Mouse (Mus musculus): ENCODE results near the gene Dnal4. TPM values are rescaled to one million over a fixed set of nuclear protein-coding genes. Genes with fewer than 3 reads are reported as not detected.

Gene Dnal4
- polyA plus RNA-seq, 1 experiment from 2014 or later: 89.5 TPM

GRCm38 (mm10) chr15:79767327-79767961, 10.2 kb downstream of the Dnal4 start:
- H3K27me3 ChIP-seq (replicated peaks; ENCODE audit: control insufficient read depth, insufficient read depth, low read length): no peaks in the 10 kb centered on the region
- peaks cover 6% of the 10 kb centered on the region; the same call in 1 of the 2 replicates for H3K36me3 ChIP-seq (ENCODE audit: control insufficient read depth, insufficient read depth)
- no peaks in the 10 kb centered on the region for H3K9me3 ChIP-seq (ENCODE audit: control insufficient read depth, low read length)
- peaks cover 61% of the 10 kb centered on the region for H3K4me1 ChIP-seq (replicated peaks; ENCODE audit: control insufficient read depth, insufficient read depth, low read length)
- H3K4me3 ChIP-seq (replicated peaks; ENCODE audit: low read length): no peak overlapping the region
- no peak for ATAC-seq
- peak overlapping the region; percentile 74 for H3K27ac ChIP-seq (ENCODE audit: low read length)
- no peak overlapping the region for H3K9ac ChIP-seq (replicated peaks; ENCODE audit: low read depth, low read length)
- H3K4me2 ChIP-seq (ENCODE audit: low read length): no peak overlapping the region
- 83% methylated on average over 16 of the region's 16 CpGs for WGBS

- Histone ChIP-seq H3K9ac (replicated peaks; ENCODE audit: low read depth, low read length) (no peak overlapping the region), H3K27ac (ENCODE audit: low read length) (peak overlapping the region; percentile 74), H3K4me3 (replicated peaks; ENCODE audit: low read length) (no peak overlapping the region), H3K36me3 (ENCODE audit: control insufficient read depth, insufficient read depth) (peaks cover 9% of the 10 kb centered on the region; the same call in 1 of the 2 replicates), H3K4me1 (replicated peaks; ENCODE audit: control insufficient read depth, insufficient read depth, low read length) (peaks cover 61% of the 10 kb centered on the region), H3K4me2 (ENCODE audit: low read length) (no peak overlapping the region), H3K9me3 (ENCODE audit: control insufficient read depth, low read length) (no peaks in the 10 kb centered on the region), H3K27me3 (replicated peaks; ENCODE audit: control insufficient read depth, insufficient read depth, low read length) (no peaks in the 10 kb centered on the region)
- WGBS: 56% methylated on average over 10 of the region's 10 CpGs
- ATAC-seq: peak; percentile 32; the same call in 1 of the 2 replicates
Observed at GRCm38 (mm10) chr15:79766586-79767071, 11.0 kb downstream of the Dnal4 start.

GRCm38 (mm10) chr15:79766168-79766567, 11.5 kb downstream of the Dnal4 start:
- 66% methylated on average over 9 of the region's 10 CpGs for WGBS
- Histone ChIP-seq H3K27me3 (replicated peaks; ENCODE audit: control insufficient read depth, insufficient read depth, low read length) (no peaks in the 10 kb centered on the region), H3K36me3 (ENCODE audit: control insufficient read depth, insufficient read depth) (peaks cover 9% of the 10 kb centered on the region; the same call in 1 of the 2 replicates), H3K4me1 (replicated peaks; ENCODE audit: control insufficient read depth, insufficient read depth, low read length) (peaks cover 58% of the 10 kb centered on the region), H3K27ac (ENCODE audit: low read length) (peak overlapping the region; percentile 74), H3K4me3 (replicated peaks; ENCODE audit: low read length) (no peak overlapping the region), H3K9me3 (ENCODE audit: control insufficient read depth, low read length) (no peaks in the 10 kb centered on the region), H3K4me2 (ENCODE audit: low read length) (no peak overlapping the region), H3K9ac (replicated peaks; ENCODE audit: low read depth, low read length) (no peak overlapping the region)
- peak; percentile 21; the same call in 1 of the 2 replicates for ATAC-seq

- H3K36me3 ChIP-seq (ENCODE audit: control insufficient read depth, insufficient read depth): peaks cover 9% of the 10 kb centered on the region; the same call in 1 of the 2 replicates
- no peak overlapping the region for H3K9ac ChIP-seq (replicated peaks; ENCODE audit: low read depth, low read length)
- H3K4me3 ChIP-seq (replicated peaks; ENCODE audit: low read length): no peak overlapping the region
- H3K4me2 ChIP-seq (ENCODE audit: low read length): no peak overlapping the region
- 65% methylated on average over 2 of the region's 2 CpGs for WGBS
- peak overlapping the region; percentile 28; the same call in 1 of the 2 replicates for H3K27ac ChIP-seq (ENCODE audit: low read length)
- no peaks in the 10 kb centered on the region for H3K27me3 ChIP-seq (replicated peaks; ENCODE audit: control insufficient read depth, insufficient read depth, low read length)
- H3K4me1 ChIP-seq (replicated peaks; ENCODE audit: control insufficient read depth, insufficient read depth, low read length): peaks cover 50% of the 10 kb centered on the region
- no peak for ATAC-seq
- no peaks in the 10 kb centered on the region for H3K9me3 ChIP-seq (ENCODE audit: control insufficient read depth, low read length)
Observed at GRCm38 (mm10) chr15:79765361-79765760, 12.3 kb downstream of the Dnal4 start.

- no peaks in the 10 kb centered on the region for H3K27me3 ChIP-seq (replicated peaks; ENCODE audit: control insufficient read depth, insufficient read depth, low read length)
- no peak overlapping the region for H3K4me2 ChIP-seq (ENCODE audit: low read length)
- no peak overlapping the region for H3K4me3 ChIP-seq (replicated peaks; ENCODE audit: low read length)
- 73% methylated on average over 11 of the region's 11 CpGs for WGBS
- H3K27ac ChIP-seq (ENCODE audit: low read length): peak overlapping the region; percentile 6; the same call in 1 of the 2 replicates
- no peaks in the 10 kb centered on the region for H3K9me3 ChIP-seq (ENCODE audit: control insufficient read depth, low read length)
- H3K9ac ChIP-seq (replicated peaks; ENCODE audit: low read depth, low read length): no peak overlapping the region
- H3K4me1 ChIP-seq (replicated peaks; ENCODE audit: control insufficient read depth, insufficient read depth, low read length): peaks cover 44% of the 10 kb centered on the region
- 0 out of 2 replicates have a peak, but pooled peaks have one; percentile 34 for ATAC-seq
- H3K36me3 ChIP-seq (ENCODE audit: control insufficient read depth, insufficient read depth): peaks cover 9% of the 10 kb centered on the region; the same call in 1 of the 2 replicates
Observed at GRCm38 (mm10) chr15:79764539-79765267, 12.9 kb downstream of the Dnal4 start.

GRCm38 (mm10) chr15:79763601-79764246, 13.9 kb downstream of the Dnal4 start:
- H3K36me3 ChIP-seq (ENCODE audit: control insufficient read depth, insufficient read depth): peaks cover 9% of the 10 kb centered on the region; the same call in 1 of the 2 replicates
- H3K9ac ChIP-seq (replicated peaks; ENCODE audit: low read depth, low read length): no peak overlapping the region
- peaks cover 36% of the 10 kb centered on the region for H3K4me1 ChIP-seq (replicated peaks; ENCODE audit: control insufficient read depth, insufficient read depth, low read length)
- no peaks in the 10 kb centered on the region for H3K9me3 ChIP-seq (ENCODE audit: control insufficient read depth, low read length)
- no peak overlapping the region for H3K4me3 ChIP-seq (replicated peaks; ENCODE audit: low read length)
- H3K27ac ChIP-seq (ENCODE audit: low read length): no peak overlapping the region
- H3K27me3 ChIP-seq (replicated peaks; ENCODE audit: control insufficient read depth, insufficient read depth, low read length): no peaks in the 10 kb centered on the region
- no peak for ATAC-seq
- WGBS: 92% methylated on average over 7 of the region's 7 CpGs
- H3K4me2 ChIP-seq (ENCODE audit: low read length): no peak overlapping the region

- Histone ChIP-seq H3K27ac (ENCODE audit: low read length) (no peak overlapping the region), H3K36me3 (ENCODE audit: control insufficient read depth, insufficient read depth) (peaks cover 9% of the 10 kb centered on the region; the same call in 1 of the 2 replicates), H3K9ac (replicated peaks; ENCODE audit: low read depth, low read length) (no peak overlapping the region), H3K4me3 (replicated peaks; ENCODE audit: low read length) (no peak overlapping the region), H3K4me1 (replicated peaks; ENCODE audit: control insufficient read depth, insufficient read depth, low read length) (peaks cover 36% of the 10 kb centered on the region), H3K27me3 (replicated peaks; ENCODE audit: control insufficient read depth, insufficient read depth, low read length) (no peaks in the 10 kb centered on the region), H3K9me3 (ENCODE audit: control insufficient read depth, low read length) (no peaks in the 10 kb centered on the region), H3K4me2 (ENCODE audit: low read length) (no peak overlapping the region)
- ATAC-seq: no peak
- 89% methylated on average over 9 of the region's 9 CpGs for WGBS
Observed at GRCm38 (mm10) chr15:79763001-79763400, 14.6 kb downstream of the Dnal4 start.

GRCm38 (mm10) chr15:79760956-79761355, 16.7 kb downstream of the Dnal4 start:
- 88% methylated on average over 6 of the region's 6 CpGs for WGBS
- Histone ChIP-seq H3K9me3 (ENCODE audit: control insufficient read depth, low read length) (no peaks in the 10 kb centered on the region), H3K36me3 (ENCODE audit: control insufficient read depth, insufficient read depth) (peaks cover 9% of the 10 kb centered on the region; the same call in 1 of the 2 replicates), H3K4me3 (replicated peaks; ENCODE audit: low read length) (no peak overlapping the region), H3K9ac (replicated peaks; ENCODE audit: low read depth, low read length) (no peak overlapping the region), H3K4me2 (ENCODE audit: low read length) (no peak overlapping the region), H3K4me1 (replicated peaks; ENCODE audit: control insufficient read depth, insufficient read depth, low read length) (peaks cover 22% of the 10 kb centered on the region), H3K27ac (ENCODE audit: low read length) (no peak overlapping the region), H3K27me3 (replicated peaks; ENCODE audit: control insufficient read depth, insufficient read depth, low read length) (no peaks in the 10 kb centered on the region)
- ATAC-seq: no peak

- H3K9ac ChIP-seq (replicated peaks; ENCODE audit: low read depth, low read length): no peak overlapping the region
- no peak overlapping the region for H3K4me3 ChIP-seq (replicated peaks; ENCODE audit: low read length)
- H3K36me3 ChIP-seq (ENCODE audit: control insufficient read depth, insufficient read depth): 0 out of 2 replicates have a peak, but pooled peaks cover 1% of the 10 kb centered on the region
- no peak overlapping the region for H3K27ac ChIP-seq (ENCODE audit: low read length)
- H3K27me3 ChIP-seq (replicated peaks; ENCODE audit: control insufficient read depth, insufficient read depth, low read length): no peaks in the 10 kb centered on the region
- H3K4me2 ChIP-seq (ENCODE audit: low read length): no peak overlapping the region
- 0 out of 2 replicates have a peak, but pooled peaks cover 4% of the 10 kb centered on the region for H3K4me1 ChIP-seq (replicated peaks; ENCODE audit: control insufficient read depth, insufficient read depth, low read length)
- no peaks in the 10 kb centered on the region for H3K9me3 ChIP-seq (ENCODE audit: control insufficient read depth, low read length)
- WGBS: 97% methylated on average over 3 of the region's 3 CpGs
- ATAC-seq: no peak
Observed at GRCm38 (mm10) chr15:79757118-79757517, 20.5 kb downstream of the Dnal4 start.
